Mouse (Mus musculus) adrenal gland, postnatal 25 days (tissue): ENCODE measurements around the gene Gp9. TPM values are rescaled to one million over a fixed set of nuclear protein-coding genes. Genes with fewer than 3 reads are reported as not detected.
"Not testable (repeated sequence)": the region's sequence is repeated elsewhere in the genome, so short reads cannot be mapped to it uniquely, and the experiment has no call there.

Experiments used
- DNase-seq: peaks from one replicate; pipeline ENCODE4 v3.0.0; 2021; ENCODE audit warnings: mixed read lengths
- total RNA-seq: library from RNA; stranded (reverse); gene quantifications from 2 replicates; pipeline ENCODE4 v1.2.3, GENCODE M21; 2021

Gp9 gene
- total RNA-seq, 1 experiment from 2014 or later, result not detected

- no peak for DNase-seq
Observed at GRCm38 (mm10) chr6:87750184-87750910, 27.5 kb upstream of the Gp9 start.

GRCm38 (mm10) chr6:87751574-87751973 is 26.3 kb upstream of the Gp9 start:
- DNase-seq, result no peak

- no peak for DNase-seq
Observed at GRCm38 (mm10) chr6:87755196-87755595, 22.7 kb upstream of the Gp9 start.

GRCm38 (mm10) chr6:87756896-87757295 is 21.0 kb upstream of the Gp9 start:
- no peak for DNase-seq

- DNase-seq, result no peak
Observed at GRCm38 (mm10) chr6:87759404-87759803, 18.5 kb upstream of the Gp9 start.

GRCm38 (mm10) chr6:87759850-87760249 is 18.0 kb upstream of the Gp9 start:
- DNase-seq, result no peak

GRCm38 (mm10) chr6:87762161-87762560 is 15.7 kb upstream of the Gp9 start:
- no peak for DNase-seq

GRCm38 (mm10) chr6:87763376-87764280 is 14.2 kb upstream of the Gp9 start:
- no peak for DNase-seq

- not testable (repeated sequence) for DNase-seq
Observed at GRCm38 (mm10) chr6:87764296-87764695, 13.6 kb upstream of the Gp9 start.

- DNase-seq, result no peak
Observed at GRCm38 (mm10) chr6:87770626-87771025, 7.2 kb upstream of the Gp9 start.

- DNase-seq, result no peak
Observed at GRCm38 (mm10) chr6:87774466-87774865, 3.4 kb upstream of the Gp9 start.

- no peak for DNase-seq
Observed at GRCm38 (mm10) chr6:87774909-87775308, 3.0 kb upstream of the Gp9 start.

GRCm38 (mm10) chr6:87775588-87776245 is 2.2 kb upstream of the Gp9 start:
- no peak for DNase-seq

- DNase-seq, result no peak
Observed at GRCm38 (mm10) chr6:87776663-87777062, 1.2 kb upstream of the Gp9 start.

GRCm38 (mm10) chr6:87778294-87779173 is 662 bp downstream of the Gp9 start:
- no peak for DNase-seq

GRCm38 (mm10) chr6:87779174-87780165 is 1.6 kb downstream of the Gp9 start:
- no peak for DNase-seq

- DNase-seq, result no peak
Observed at GRCm38 (mm10) chr6:87780546-87781301, 2.9 kb downstream of the Gp9 start.

GRCm38 (mm10) chr6:87784033-87784432 is 6.2 kb downstream of the Gp9 start:
- no peak for DNase-seq

- DNase-seq, result no peak
Observed at GRCm38 (mm10) chr6:87786621-87787020, 8.7 kb downstream of the Gp9 start.
